Mouse (Mus musculus) embryonic fibroblast, embryonic 13.5 days (primary cell): ENCODE data around the gene Gm45717.

Experiments
- CTCF ChIP-seq: IDR thresholded peaks from 2 replicates; pipeline ENCODE4 v1.5.1; 2011; ENCODE audit warnings: mild to moderate bottlenecking, control low read depth, low read length, moderate library complexity, borderline replicate concordance; ENCODE audit not compliant: insufficient read depth
- POLR2A ChIP-seq: IDR thresholded peaks from 2 replicates; pipeline ENCODE4 v1.6.1; 2011; ENCODE audit warnings: low read depth, mild to moderate bottlenecking, control low read depth, low read length, moderate library complexity

GRCm38 (mm10) chr7:140912293-140912692 lies 43.4 kb downstream of the Gm45717 start:
- TF ChIP-seq CTCF (no peak), POLR2A (no peak)
